Mouse (Mus musculus) midbrain, embryonic 10.5 days (tissue): ENCODE measurements around the gene Mlxip. TPM values are rescaled to one million over a fixed set of nuclear protein-coding genes. Genes with fewer than 3 reads are reported as not detected.
A peak's percentile ranks its signal among the peaks of the same experiment; 100 is the strongest.

Experiments
- DNase-seq: peaks from one replicate; pipeline ENCODE4 v3.0.0-alpha.2; 2017; ENCODE audit warnings: low spot score
- H3K27ac ChIP-seq: fragments of 300-500 bp; sonication (generic); replicated peaks from 2 replicates; pipeline ENCODE4 v1.5.1; 2016; ENCODE audit warnings: mild to moderate bottlenecking
- H3K27me3 ChIP-seq: fragments of 300-500 bp; sonication (generic); 2 replicates; pipeline ENCODE4 v1.6.1; 2016; ENCODE audit warnings: low read depth, mild to moderate bottlenecking; ENCODE audit not compliant: poor library complexity, severe bottlenecking
- H3K36me3 ChIP-seq: fragments of 300-500 bp; sonication (generic); 2 replicates; pipeline ENCODE4 v1.6.1; 2016; ENCODE audit warnings: mild to moderate bottlenecking, moderate library complexity
- H3K4me1 ChIP-seq: fragments of 300-500 bp; sonication (generic); 2 replicates; pipeline ENCODE4 v1.6.1; 2016
- H3K4me3 ChIP-seq: fragments of 300-500 bp; sonication (generic); 2 replicates; pipeline ENCODE4 v1.5.1; 2016; ENCODE audit warnings: mild to moderate bottlenecking, moderate library complexity
- H3K9me3 ChIP-seq: fragments of 300-500 bp; sonication (generic); replicated peaks from 2 replicates; pipeline ENCODE4 v1.6.1; 2016; ENCODE audit warnings: mild to moderate bottlenecking
- WGBS: fragments of 180-500 bp; shearing (Covaris S2); methylation state at CpG from one replicate; pipeline ENCODE4 v1.1.7; 2016; 5-methylcytosine and 5-hydroxymethylcytosine counted together
- polyA plus RNA-seq: library from polyadenylated mRNA; unstranded; fragments of >200 nt; fragmentation: Nextera tagmentation; extraction: Ambion mirVana; gene quantifications from 2 replicates; pipeline ENCODE4 v1.2.1, GENCODE M21; 2016

The Mlxip gene
- polyA plus RNA-seq = 16.0 and 16.7 TPM in 2 replicates

DNA sequence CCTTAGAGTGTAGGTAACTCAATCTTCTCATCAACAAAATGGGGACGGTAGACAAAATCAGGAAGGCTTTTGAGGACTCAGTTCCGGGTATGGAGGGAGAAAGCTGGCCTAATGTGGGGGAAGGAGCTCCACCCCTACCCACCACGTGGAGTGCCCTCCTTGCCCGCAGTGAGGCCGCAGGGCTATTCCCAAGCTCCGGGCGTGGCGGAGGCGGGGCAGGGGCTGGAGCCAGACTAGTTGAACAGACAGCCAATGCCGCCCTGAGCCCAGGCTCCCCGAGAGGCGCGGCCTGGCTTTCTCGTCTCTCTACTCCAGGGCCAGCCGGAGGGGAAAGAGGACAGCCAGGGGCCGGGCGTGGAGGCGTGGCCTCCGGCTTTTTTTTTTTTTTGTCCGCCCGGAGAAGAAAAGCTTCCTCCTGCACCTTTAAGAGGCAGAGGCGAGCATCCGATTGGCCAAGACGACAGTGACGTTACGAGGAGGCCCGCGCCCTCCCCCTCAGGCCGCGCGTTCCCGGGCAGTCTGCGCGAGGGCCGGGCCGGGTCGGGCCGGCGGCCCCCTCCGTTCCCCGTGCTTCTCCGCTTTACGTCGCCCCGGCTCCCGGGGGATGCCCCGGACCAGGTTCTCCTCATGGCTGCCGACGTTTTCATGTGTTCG is at the start of gene Mlxip:
TSS of gene Mlxip (plus strand) at position 496 of the 654 bp plus-strand sequence.
- peak within 1 kb of the TSS; percentile 89 for H3K4me3 ChIP-seq
- H3K4me1 ChIP-seq = peaks cover 65% of the 10 kb centered on the region
- no peaks in the 10 kb centered on the region for H3K9me3 ChIP-seq
- H3K27me3 ChIP-seq = 0 out of 2 replicates have a peak, but pooled peaks cover 4% of the 10 kb centered on the region
- no peaks in the 10 kb centered on the region for H3K36me3 ChIP-seq
- DNase-seq = peak; percentile 96
- H3K27ac ChIP-seq = peak within 1 kb of the TSS; percentile 88
- under 1% methylated on average over 50 of the region's 50 CpGs for WGBS

DNA sequence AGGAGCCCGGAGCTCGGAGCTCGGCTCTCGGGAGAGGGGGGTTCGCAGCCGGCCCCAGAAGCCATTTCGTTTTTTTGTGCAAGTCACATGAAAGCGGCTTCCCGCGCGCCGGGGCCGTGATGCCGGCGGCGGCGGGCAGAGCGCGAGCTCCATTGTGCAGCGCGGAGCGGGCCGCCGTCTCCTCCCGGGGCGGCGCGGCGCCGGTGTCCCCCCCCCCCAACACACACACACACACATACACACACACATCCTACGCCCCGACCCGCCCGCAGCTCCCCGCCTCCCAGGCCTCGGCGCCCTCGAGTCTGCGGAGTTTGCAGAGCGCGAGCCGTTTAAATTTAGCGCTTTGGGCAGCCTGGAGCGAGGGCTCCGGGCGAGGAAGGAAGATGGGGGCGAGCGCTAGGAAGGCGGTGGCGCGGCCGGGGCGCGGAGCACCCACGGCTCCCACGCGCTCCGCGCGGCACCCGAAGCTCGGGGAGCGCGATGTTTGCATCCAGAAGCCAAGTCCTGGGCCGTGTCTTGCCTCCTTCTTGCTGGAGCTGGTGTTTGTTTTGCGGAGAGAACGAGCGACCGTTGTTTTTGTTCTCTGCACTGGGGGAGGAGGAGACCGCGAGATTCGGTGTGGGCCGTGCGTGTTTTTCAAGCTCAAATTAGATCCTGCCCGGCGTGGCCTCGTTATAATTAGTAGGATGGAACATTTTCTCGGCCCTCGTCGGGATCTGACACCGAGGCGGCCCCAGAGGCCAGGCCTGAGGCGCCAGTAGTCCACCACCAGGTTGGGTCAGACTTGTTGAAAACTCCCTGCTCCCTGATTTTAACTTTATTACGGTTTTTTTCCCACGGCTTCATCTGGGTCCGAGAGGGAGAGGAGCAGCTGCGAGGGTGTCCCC is 49.4 kb upstream of the Mlxip start:
- Histone ChIP-seq H3K27me3 (no peaks in the 10 kb centered on the region), H3K36me3 (peaks cover 29% of the 10 kb centered on the region), H3K9me3 (no peaks in the 10 kb centered on the region), H3K27ac (peak overlapping the region; percentile 98), H3K4me3 (peak overlapping the region; percentile 84), H3K4me1 (peaks cover 43% of the 10 kb centered on the region)
- under 1% methylated on average over 83 of the region's 87 CpGs for WGBS
- peak; percentile 77 for DNase-seq

GRCm38 (mm10) chr5:123345853-123346654 is 48.5 kb upstream of the Mlxip start:
- 4% methylated on average over 22 of the region's 22 CpGs for WGBS
- Histone ChIP-seq H3K4me3 (peak overlapping the region; percentile 84), H3K27ac (peak overlapping the region; percentile 98), H3K27me3 (no peaks in the 10 kb centered on the region), H3K9me3 (no peaks in the 10 kb centered on the region), H3K36me3 (peaks cover 38% of the 10 kb centered on the region), H3K4me1 (peaks cover 47% of the 10 kb centered on the region)
- peak; percentile 65 for DNase-seq

- WGBS = 76% methylated on average over 7 of the region's 7 CpGs
- Histone ChIP-seq H3K4me3 (peak overlapping the region; percentile 84), H3K27me3 (no peaks in the 10 kb centered on the region), H3K36me3 (peaks cover 45% of the 10 kb centered on the region), H3K9me3 (no peaks in the 10 kb centered on the region), H3K4me1 (peaks cover 50% of the 10 kb centered on the region), H3K27ac (peak overlapping the region; percentile 98)
- no peak for DNase-seq
Observed at GRCm38 (mm10) chr5:123346701-123347270, 47.8 kb upstream of the Mlxip start.

GRCm38 (mm10) chr5:123347985-123348384 is 46.6 kb upstream of the Mlxip start:
- Histone ChIP-seq H3K36me3 (peaks cover 57% of the 10 kb centered on the region), H3K4me1 (peaks cover 57% of the 10 kb centered on the region), H3K27me3 (no peaks in the 10 kb centered on the region), H3K9me3 (no peaks in the 10 kb centered on the region), H3K27ac (peak overlapping the region; percentile 98), H3K4me3 (peak overlapping the region; percentile 84; the same call in 1 of the 2 replicates)
- no peak for DNase-seq
- 81% methylated on average over 2 of the region's 2 CpGs for WGBS

- H3K4me3 ChIP-seq = no peak overlapping the region
- DNase-seq = no peak
- H3K4me1 ChIP-seq = peaks cover 48% of the 10 kb centered on the region
- H3K36me3 ChIP-seq = peaks cover 76% of the 10 kb centered on the region
- H3K9me3 ChIP-seq = no peaks in the 10 kb centered on the region
- no peaks in the 10 kb centered on the region for H3K27me3 ChIP-seq
- WGBS = 70% methylated on average over 10 of the region's 10 CpGs
- H3K27ac ChIP-seq = no peak overlapping the region
Observed at GRCm38 (mm10) chr5:123350386-123350785, 44.2 kb upstream of the Mlxip start.

DNA sequence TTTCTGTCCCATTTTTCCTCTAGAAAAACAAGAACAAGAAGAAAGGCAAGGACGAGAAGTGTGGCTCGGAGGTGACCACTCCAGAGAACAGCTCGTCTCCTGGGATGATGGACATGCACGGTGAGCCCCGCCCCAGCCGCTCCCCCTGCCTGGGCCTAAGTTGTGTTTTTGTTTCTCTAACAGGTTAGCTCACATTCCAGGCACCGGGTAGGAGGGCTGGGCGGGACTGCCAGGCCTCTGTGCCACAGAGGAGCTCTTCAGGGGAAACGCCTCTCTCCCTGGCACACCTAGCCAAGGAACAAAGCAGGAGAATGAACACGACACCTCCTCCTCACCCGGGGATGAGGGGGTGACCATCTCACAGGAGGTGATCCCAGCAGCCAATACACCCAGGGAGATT is 38.7 kb upstream of the Mlxip start:
- 0 out of 2 replicates have a peak, but pooled peaks cover 10% of the 10 kb centered on the region for H3K4me1 ChIP-seq
- WGBS = 87% methylated on average over 11 of the region's 11 CpGs
- no peak overlapping the region for H3K27ac ChIP-seq
- H3K27me3 ChIP-seq = no peaks in the 10 kb centered on the region
- H3K4me3 ChIP-seq = no peak overlapping the region
- H3K36me3 ChIP-seq = peaks cover 95% of the 10 kb centered on the region
- H3K9me3 ChIP-seq = no peaks in the 10 kb centered on the region
- no peak for DNase-seq

DNA sequence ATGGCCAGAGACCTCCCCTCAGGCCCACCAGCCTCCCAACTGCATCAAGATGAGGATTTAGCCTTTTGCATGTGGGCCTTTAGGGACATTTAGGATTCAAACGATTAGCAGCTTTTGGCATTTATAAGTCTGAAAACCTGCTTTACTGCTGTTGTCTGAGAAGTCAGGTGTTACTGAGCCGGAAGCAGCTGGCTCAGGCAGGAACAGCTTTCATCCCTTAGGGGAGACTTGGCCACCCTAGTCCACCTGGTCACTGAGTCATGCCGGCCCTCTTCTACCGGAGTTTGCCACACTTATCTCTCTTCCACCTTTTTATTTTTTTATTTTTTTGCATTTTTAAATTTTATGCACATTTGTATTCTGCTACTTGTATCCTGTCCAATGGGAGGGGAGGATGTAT is 37.3 kb upstream of the Mlxip start:
- no peak overlapping the region for H3K4me3 ChIP-seq
- no peaks in the 10 kb centered on the region for H3K9me3 ChIP-seq
- no peak overlapping the region for H3K27ac ChIP-seq
- no peaks in the 10 kb centered on the region for H3K27me3 ChIP-seq
- DNase-seq = no peak
- WGBS = 93% methylated on average over 4 of the region's 4 CpGs
- H3K4me1 ChIP-seq = 0 out of 2 replicates have a peak, but pooled peaks cover 7% of the 10 kb centered on the region
- H3K36me3 ChIP-seq = peaks cover 95% of the 10 kb centered on the region

- no peak for DNase-seq
- Histone ChIP-seq H3K4me3 (no peak overlapping the region), H3K9me3 (no peaks in the 10 kb centered on the region), H3K4me1 (no peaks in the 10 kb centered on the region), H3K27me3 (no peaks in the 10 kb centered on the region), H3K36me3 (peaks cover 100% of the 10 kb centered on the region), H3K27ac (no peak overlapping the region)
- 91% methylated on average over 6 of the region's 6 CpGs for WGBS
Observed at GRCm38 (mm10) chr5:123359431-123359830, 35.2 kb upstream of the Mlxip start.

- H3K36me3 ChIP-seq = peaks cover 98% of the 10 kb centered on the region
- H3K9me3 ChIP-seq = no peaks in the 10 kb centered on the region
- no peaks in the 10 kb centered on the region for H3K4me1 ChIP-seq
- no peak for DNase-seq
- H3K27ac ChIP-seq = no peak overlapping the region
- no peak overlapping the region for H3K4me3 ChIP-seq
- H3K27me3 ChIP-seq = no peaks in the 10 kb centered on the region
- 89% methylated on average over 4 of the region's 4 CpGs for WGBS
Observed at GRCm38 (mm10) chr5:123362911-123363310, 31.7 kb upstream of the Mlxip start.

- Histone ChIP-seq H3K4me3 (no peak overlapping the region), H3K9me3 (no peaks in the 10 kb centered on the region), H3K4me1 (no peaks in the 10 kb centered on the region), H3K36me3 (peaks cover 98% of the 10 kb centered on the region), H3K27ac (no peak overlapping the region), H3K27me3 (no peaks in the 10 kb centered on the region)
- WGBS = 92% methylated on average over 11 of the region's 11 CpGs
- DNase-seq = no peak
Observed at GRCm38 (mm10) chr5:123364302-123364971, 30.2 kb upstream of the Mlxip start.
